Mouse (Mus musculus) liver, adult 2 months (tissue): ENCODE measurements around the gene Irgm1. TPM values are rescaled to one million over a fixed set of nuclear protein-coding genes. Genes with fewer than 3 reads are reported as not detected.

ENCODE experiments used
- DNase-seq: peaks from one replicate; pipeline ENCODE4 v3.0.0-alpha.2; 2011; ENCODE audit warnings: low read depth, low spot score; ENCODE audit errors: extremely low read depth
- H3K27ac ChIP-seq: fragments of 200-500 bp; replicated peaks from 2 replicates; pipeline ENCODE4 v1.5.1; 2012; ENCODE audit warnings: low read depth, mild to moderate bottlenecking, control low read depth, inconsistent platforms, low read length; ENCODE audit not compliant: insufficient read depth
- H3K27me3 ChIP-seq: fragments of 200-500 bp; 2 replicates; pipeline ENCODE4 v1.6.1; 2012; ENCODE audit warnings: mild to moderate bottlenecking, moderate library complexity, low read length, inconsistent platforms; ENCODE audit not compliant: control insufficient read depth, insufficient read depth
- H3K36me3 ChIP-seq: fragments of 200-500 bp; 2 replicates; pipeline ENCODE4 v1.6.1; 2012; ENCODE audit warnings: low read length, inconsistent platforms; ENCODE audit not compliant: control insufficient read depth, insufficient read depth
- H3K4me1 ChIP-seq: fragments of 200-500 bp; 2 replicates; pipeline ENCODE4 v1.6.1; 2011; ENCODE audit warnings: low read length; ENCODE audit not compliant: control insufficient read depth, insufficient read depth
- H3K4me3 ChIP-seq: fragments of 200-500 bp; 2 replicates; pipeline ENCODE4 v1.5.1; 2011; ENCODE audit warnings: low read depth, mild to moderate bottlenecking, control low read depth, low read length, moderate library complexity; ENCODE audit not compliant: insufficient read depth
- H3K79me2 ChIP-seq: fragments of 200-500 bp; 2 replicates; pipeline ENCODE4 v1.6.1; 2012; ENCODE audit warnings: inconsistent platforms, mild to moderate bottlenecking, low read length, moderate library complexity; ENCODE audit not compliant: control insufficient read depth, insufficient read depth
- H3K9ac ChIP-seq: fragments of 200-500 bp; 2 replicates; pipeline ENCODE4 v1.6.1; 2012; ENCODE audit warnings: low read depth, mild to moderate bottlenecking, control low read depth, inconsistent platforms, low read length
- CTCF ChIP-seq: fragments of 200-500 bp; IDR thresholded peaks from 2 replicates; pipeline ENCODE4 v1.5.1; 2011; ENCODE audit warnings: low read depth, low read length, control low read depth
- POLR2A ChIP-seq: fragments of 200-500 bp; IDR thresholded peaks from 2 replicates; pipeline ENCODE4 v1.6.1; 2011; ENCODE audit warnings: low read length, control low read depth; ENCODE audit not compliant: insufficient read depth; ENCODE audit errors: extremely low read depth
- WGBS: fragments of 180-500 bp; shearing (Covaris S2); methylation state at CpG from one replicate; pipeline ENCODE4 v1.1.7; 2018; 5-methylcytosine and 5-hydroxymethylcytosine counted together
- polyA plus RNA-seq: library from polyadenylated mRNA; depleted of rRNA; stranded (reverse); fragments of >200 nt; gene quantifications from 2 replicates; pipeline ENCODE4 v1.2.3, GENCODE M21; 2012
- total RNA-seq: library from RNA; depleted of rRNA; stranded (reverse); fragments of >200 nt; gene quantifications from 2 replicates; pipeline ENCODE4 v1.2.3, GENCODE M21; 2014

The Irgm1 gene
- total and polyA plus RNA-seq, 2 experiments: 33.3 to 48.4 TPM

DNA sequence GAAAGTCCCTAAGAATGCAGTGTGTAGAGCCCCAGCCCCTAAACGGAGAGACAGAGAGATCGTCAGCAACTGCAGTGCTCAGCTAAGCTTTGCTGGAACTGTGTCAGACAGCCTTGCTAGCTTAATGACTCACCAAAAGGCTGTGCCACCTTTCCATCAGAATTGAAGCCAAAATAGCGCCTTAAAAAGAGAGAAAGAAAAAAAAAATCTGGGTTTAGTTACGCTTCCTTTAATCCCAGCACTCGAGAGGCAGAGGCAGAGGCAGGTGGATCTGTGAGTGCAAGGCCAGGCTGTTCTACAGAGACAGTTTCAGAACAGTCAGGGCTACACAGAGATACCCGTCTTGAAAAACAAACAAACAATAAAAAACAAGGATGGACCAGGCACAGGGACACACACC, 27.2 kb downstream of the Irgm1 start:
- peak; percentile 37 for DNase-seq
- H3K4me3 ChIP-seq: no peak overlapping the region
- no peak overlapping the region for H3K27ac ChIP-seq
- WGBS: 44% methylated on average over 6 of the region's 6 CpGs
- peaks cover 2% of the 10 kb centered on the region; the same call in 1 of the 2 replicates for H3K36me3 ChIP-seq
- H3K79me2 ChIP-seq: no peaks in the 10 kb centered on the region
- 0 out of 2 replicates have a peak overlapping the region, but pooled peaks have one; percentile 8 for H3K9ac ChIP-seq
- TF ChIP-seq POLR2A: no peak
- no peak for TF ChIP-seq CTCF
- peaks cover 4% of the 10 kb centered on the region for H3K4me1 ChIP-seq
- no peaks in the 10 kb centered on the region for H3K27me3 ChIP-seq

DNA sequence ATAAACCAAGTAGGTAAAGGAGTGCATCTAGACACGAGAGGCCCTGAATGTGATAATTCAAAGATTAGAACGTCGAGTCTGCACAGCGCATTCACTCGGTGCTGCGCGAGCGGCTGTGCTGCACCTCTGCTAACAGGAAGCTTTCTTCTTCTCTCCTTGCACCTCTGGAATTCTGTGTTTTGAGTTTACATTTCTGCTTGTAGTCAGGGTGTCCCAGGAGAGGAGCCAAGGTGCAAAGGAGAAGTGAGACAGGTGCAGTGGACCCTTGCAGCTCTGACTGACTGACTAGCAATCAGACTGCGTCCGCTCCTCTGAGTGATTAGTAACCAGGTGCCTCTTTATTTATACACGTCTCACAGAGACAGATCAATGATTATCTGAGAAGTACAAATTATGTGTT, 28.3 kb downstream of the Irgm1 start:
- TF ChIP-seq CTCF (no peak), POLR2A (no peak)
- Histone ChIP-seq H3K4me3 (no peak overlapping the region), H3K27me3 (no peaks in the 10 kb centered on the region), H3K9ac (no peak overlapping the region), H3K79me2 (no peaks in the 10 kb centered on the region), H3K4me1 (peaks cover 10% of the 10 kb centered on the region), H3K27ac (no peak overlapping the region), H3K36me3 (peaks cover 2% of the 10 kb centered on the region; the same call in 1 of the 2 replicates)
- WGBS: 69% methylated on average over 11 of the region's 11 CpGs
- DNase-seq: peak; percentile 31

DNA sequence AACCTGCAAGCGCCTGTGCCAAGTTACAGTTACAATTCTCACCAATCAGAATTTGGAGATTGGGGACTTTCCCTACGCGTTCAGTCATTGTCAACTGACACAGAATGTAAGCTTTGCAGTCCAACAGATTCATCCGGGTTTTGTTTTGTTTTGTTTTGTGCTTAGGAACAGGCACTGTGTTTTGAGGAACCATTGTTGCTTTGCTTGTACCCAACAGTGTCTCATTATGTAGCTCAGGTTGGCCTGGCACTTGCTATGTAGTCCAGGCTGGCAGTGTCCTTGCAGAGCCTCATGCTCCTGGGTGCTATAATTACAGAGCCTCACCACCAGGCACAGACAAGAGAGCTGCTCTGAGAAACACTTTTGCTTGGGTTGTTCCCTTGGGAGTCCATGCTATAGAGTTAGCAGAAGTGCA, 29.1 kb downstream of the Irgm1 start:
- 89% methylated on average over 4 of the region's 4 CpGs for WGBS
- H3K4me3 ChIP-seq: no peak overlapping the region
- H3K27ac ChIP-seq: no peak overlapping the region
- TF ChIP-seq CTCF (no peak), POLR2A (no peak)
- no peaks in the 10 kb centered on the region for H3K79me2 ChIP-seq
- H3K9ac ChIP-seq: no peak overlapping the region
- DNase-seq: no peak
- peaks cover 11% of the 10 kb centered on the region for H3K4me1 ChIP-seq
- no peaks in the 10 kb centered on the region for H3K27me3 ChIP-seq
- H3K36me3 ChIP-seq: no peaks in the 10 kb centered on the region

DNA sequence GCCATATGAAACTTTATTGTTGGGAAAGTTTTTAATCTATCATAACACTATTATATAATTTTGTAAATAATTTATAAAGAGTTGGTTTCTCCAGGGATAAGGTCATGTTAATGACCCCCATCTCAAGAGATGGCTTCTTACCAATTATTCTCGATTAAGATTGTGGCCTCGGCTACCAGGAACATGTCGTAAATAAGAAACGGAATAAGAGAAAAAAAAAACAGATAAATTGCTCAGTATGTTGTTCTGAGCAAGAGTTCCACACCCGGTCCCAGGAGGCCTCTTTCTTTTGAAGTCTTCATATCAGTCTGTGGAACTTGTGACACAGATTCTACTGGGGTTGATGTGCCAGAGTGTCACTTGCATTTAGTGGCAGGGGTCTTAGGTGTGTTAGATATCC, 30.3 kb downstream of the Irgm1 start:
- no peak for DNase-seq
- H3K36me3 ChIP-seq: no peaks in the 10 kb centered on the region
- peaks cover 14% of the 10 kb centered on the region for H3K4me1 ChIP-seq
- H3K27me3 ChIP-seq: no peaks in the 10 kb centered on the region
- 29% methylated on average over 5 of the region's 5 CpGs for WGBS
- no peak overlapping the region for H3K27ac ChIP-seq
- H3K9ac ChIP-seq: no peak overlapping the region
- TF ChIP-seq POLR2A (no peak), CTCF (no peak)
- no peak overlapping the region for H3K4me3 ChIP-seq
- no peaks in the 10 kb centered on the region for H3K79me2 ChIP-seq

DNA sequence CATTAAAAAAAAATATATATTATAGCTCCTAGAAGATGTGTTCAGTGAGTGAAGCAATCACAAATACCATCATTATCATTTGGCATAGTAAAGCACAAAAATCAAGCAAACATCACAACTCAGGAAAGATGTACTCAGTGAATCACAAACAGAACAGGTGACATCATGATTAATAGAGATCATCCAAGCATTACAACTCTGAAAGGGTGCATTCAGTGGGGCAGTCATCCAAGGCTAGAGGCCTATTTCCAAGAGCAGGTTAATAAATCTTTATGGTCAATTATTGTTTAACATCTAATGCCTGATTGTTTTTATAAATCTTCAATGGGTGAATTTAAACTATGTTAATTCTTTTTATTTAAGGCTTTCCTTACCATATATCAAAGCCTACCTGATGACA, 30.7 kb downstream of the Irgm1 start:
- no peaks in the 10 kb centered on the region for H3K27me3 ChIP-seq
- H3K9ac ChIP-seq: no peak overlapping the region
- H3K4me3 ChIP-seq: no peak overlapping the region
- DNase-seq: peak; percentile 58
- no peaks in the 10 kb centered on the region for H3K79me2 ChIP-seq
- H3K36me3 ChIP-seq: no peaks in the 10 kb centered on the region
- peaks cover 16% of the 10 kb centered on the region for H3K4me1 ChIP-seq
- TF ChIP-seq CTCF (no peak), POLR2A (no peak)
- no peak overlapping the region for H3K27ac ChIP-seq

DNA sequence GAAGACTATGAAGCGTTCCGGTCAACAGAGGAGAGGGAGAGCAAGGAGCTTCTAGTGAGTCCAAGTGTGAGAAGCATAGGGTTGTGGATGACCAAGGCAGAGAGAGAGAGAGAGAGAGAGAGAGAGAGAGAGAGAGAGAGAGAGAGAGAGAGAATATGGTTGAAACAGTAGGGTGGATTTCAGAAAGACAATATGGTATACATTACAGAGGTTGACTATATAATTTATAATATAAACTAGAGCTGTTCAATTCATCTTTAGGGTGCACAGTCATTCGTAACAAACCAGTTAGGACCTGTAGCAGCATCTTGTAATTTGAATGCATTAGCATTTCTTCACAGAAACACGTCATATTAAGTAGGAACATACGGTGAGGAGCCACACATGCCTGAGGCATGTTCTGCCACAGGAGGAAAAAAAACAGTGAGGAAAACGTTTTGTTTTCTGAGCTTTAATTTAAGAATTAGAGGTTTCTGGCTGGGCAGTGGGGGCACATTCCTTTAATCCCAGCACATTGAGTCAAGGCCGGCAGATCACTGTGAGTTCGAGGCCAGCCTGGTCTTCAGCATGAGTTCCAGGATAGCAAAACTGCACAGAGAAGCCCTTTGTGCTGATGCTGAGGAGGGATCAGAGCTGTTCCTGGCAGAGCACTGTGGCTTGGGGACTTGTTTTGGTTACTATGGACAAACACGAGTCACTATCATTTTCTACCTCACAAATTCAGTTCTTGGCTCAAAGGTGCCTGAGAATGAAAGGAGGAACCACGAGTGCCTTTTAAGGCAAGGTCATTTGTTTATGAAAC, 32.4 kb downstream of the Irgm1 start:
- WGBS: 87% methylated on average over 10 of the region's 10 CpGs
- no peak for DNase-seq
- TF ChIP-seq POLR2A (no peak), CTCF (no peak)
- no peak overlapping the region for H3K9ac ChIP-seq
- H3K4me1 ChIP-seq: peaks cover 16% of the 10 kb centered on the region
- no peaks in the 10 kb centered on the region for H3K36me3 ChIP-seq
- H3K27ac ChIP-seq: no peak overlapping the region
- H3K4me3 ChIP-seq: no peak overlapping the region
- no peaks in the 10 kb centered on the region for H3K79me2 ChIP-seq
- H3K27me3 ChIP-seq: no peaks in the 10 kb centered on the region
